Mouse (Mus musculus): ENCODE data around the gene Ptov1.

Gene Ptov1

DNA sequence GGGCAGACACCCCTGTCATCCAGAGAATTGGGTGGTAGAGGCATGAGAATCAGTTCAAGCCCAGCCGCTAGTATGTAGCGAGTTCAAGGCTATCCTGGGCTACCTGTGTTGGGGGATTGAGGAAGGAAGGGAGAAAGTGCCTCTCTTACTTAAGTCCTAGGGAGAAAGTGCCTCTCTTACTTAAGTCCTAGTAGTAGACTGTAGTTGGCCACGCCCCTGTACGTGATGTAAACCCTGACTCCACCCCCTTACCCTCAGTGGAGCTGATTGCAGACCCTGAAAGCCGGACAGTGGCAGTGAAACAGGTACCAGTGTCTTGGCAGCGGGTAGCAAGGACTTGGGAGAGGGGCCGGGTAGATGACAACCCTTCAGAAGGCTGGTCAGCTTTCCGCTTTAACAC, 11.7 kb downstream of the Ptov1 start:
- no peak for DNase-seq (ENCODE audit: low spot score)

DNA sequence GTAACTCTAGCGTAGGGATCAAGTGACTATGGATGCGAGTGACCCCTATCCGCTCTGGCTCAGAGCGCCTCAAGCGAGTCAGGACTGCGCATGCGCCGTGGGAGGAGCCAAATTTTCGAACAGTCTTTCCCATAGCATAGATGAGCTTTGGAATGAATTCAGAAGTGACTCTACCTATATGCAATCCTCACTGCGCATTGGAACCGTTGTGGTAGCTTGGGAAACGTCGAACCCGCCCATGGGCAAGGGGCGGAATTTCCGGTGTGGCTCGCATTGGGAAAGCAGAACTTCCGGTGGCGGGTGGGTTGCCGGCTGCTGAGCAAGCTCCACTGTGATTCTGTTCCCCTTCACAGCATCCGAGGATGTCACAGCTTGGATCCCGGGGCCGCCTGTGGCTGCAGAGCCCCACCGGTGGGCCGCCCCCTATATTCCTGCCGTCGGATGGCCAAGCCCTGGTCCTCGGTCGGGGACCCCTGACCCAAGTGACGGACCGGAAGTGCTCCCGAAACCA, 12.5 kb downstream of the Ptov1 start, which contains the start of gene Pnkp:
TSS of gene Pnkp (plus strand) at position 98 of the 511 bp plus-strand sequence.
- DNase-seq (ENCODE audit: low spot score): peak; percentile 94

DNA sequence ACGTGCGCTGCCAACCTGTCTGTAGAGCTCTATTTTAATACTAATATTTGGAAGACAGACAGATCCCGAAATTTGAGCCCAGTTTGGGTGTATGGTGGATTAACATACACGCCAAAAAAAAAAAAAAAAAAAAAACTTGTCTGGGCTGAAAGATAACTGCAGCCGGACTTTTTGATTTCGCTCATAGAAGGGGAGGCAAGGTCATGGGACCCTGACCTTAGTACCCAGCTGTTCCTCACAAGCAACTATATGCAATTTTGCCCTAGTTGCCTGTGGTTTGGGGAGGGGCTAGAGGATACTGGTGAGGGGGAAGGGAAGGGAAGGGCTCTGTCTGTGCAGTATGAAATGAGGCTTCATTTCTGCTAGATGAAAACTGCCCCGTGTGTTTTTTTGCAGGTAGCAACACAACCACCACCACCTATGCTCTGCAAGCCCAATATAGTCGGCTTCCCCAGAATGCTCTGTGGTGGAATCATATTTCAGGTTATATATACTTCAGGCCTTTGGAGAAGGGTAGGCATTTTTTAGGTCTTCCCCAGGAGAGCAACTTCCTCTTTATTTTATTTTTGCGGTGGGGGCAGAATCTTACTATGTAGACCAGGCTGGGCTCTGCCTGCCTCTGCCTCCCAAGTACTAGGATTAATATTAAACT, 13.2 kb downstream of the Ptov1 start:
- no peak for DNase-seq (ENCODE audit: low spot score)

DNA sequence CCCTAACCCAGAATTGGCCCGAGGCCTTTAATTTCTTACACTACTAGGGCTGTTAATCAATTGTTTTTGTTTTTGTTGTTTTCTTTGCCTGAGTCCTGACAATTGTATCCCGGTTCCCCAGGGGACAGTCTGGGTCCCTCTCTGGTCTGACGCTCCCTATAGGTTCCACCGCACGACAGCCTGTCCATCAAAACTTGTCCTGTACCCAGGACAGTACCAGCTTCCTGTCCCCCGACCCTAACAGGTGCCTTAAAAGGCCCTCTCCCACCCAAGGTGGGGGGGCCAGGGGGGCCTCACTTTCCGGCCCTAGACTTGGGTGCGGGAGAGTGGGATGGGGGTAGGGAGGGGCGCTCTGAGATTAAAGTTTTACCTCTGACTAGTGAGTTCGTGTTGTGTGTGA, 14.6 kb downstream of the Ptov1 start:
- no peak for DNase-seq (ENCODE audit: low spot score)

DNA sequence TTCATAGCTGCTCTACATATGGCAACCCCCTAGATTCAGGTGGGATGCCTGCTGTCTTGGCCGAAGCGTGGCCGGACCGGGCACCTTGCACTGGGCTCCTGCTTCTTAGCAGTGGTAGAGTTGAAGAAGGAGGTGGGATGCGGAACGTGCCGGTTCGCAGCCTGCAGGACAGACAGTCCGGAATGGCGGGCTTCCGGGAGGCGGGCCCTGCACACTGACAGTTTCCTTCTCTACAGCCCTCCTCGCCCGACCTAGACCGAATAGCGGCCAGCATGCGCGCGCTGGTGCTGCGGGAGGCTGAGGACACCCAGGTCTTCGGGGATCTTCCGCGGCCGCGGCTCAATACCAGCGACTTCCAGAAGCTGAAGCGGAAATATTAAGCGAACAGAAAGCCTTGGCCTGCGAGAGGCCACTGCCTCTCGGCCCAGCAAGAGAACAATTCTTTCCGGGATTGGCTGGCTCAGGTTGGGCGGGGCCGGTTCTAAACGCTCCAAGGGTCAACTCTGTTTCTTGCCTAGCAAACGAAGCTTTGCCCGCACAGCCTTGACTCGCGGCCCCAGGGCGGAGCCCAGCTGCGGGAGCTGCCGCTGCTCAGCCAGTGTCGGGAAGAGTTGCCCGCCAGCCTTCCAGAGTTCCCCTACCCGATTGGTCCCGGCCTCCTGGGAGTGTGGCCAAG, 15.1 kb downstream of the Ptov1 start:
- no peak for DNase-seq (ENCODE audit: low spot score)

DNA sequence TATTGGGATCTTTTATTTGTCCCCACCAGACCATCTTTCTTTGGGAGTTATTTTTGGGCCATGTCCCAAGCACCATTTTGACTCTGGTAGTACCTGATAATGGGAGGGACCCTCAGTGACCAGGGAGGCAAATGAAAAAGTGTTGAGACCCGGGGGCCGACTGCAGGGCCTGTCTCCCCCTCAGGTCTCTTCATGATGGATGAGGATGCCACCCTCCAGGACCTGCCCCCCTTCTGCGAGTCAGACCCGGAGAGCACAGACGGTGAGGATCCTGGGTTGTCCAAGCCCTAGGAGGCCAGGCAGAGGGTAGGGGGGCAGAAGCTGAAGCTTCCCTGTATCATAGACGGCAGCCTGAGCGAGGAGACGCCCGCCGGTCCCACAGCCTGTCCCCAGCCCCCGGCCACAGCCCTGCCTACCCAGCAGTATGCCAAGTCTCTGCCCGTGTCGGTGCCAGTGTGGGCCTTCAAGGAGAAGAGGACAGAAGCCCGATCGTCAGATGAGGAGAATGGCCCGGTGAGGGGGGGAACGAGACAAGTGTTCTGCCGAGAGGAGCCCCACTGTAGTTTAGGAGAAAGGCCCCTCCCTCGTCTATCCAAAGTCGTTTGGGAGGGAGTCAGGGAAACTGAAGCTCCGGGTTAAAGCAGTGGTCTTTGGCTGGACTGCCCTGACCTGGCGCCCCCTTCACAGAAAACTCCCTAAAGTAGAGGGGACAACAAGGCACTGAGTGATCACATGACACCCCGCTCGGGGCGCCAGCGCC, 15.8 kb downstream of the Ptov1 start:
- DNase-seq (ENCODE audit: low spot score): no peak

DNA sequence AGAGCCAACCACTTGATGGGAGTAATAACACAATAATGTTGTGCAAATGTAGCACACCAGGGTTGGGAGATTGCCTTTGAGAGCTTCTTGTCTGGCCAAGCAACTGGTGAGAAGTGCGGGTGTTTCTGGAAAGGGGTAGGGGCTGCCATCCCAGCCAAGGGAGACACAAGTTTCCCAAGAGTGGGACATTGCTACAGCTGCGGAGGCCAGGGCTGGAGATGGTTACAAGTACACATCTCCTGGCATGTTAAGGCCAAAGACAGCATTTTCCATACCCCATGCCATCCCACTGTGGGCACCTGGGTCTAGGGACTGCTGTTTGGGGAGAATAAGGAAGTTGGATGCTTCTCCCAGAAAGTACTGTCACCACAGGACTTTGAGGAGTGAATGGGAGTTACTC, 16.5 kb downstream of the Ptov1 start:
- DNase-seq (ENCODE audit: low spot score): no peak

DNA sequence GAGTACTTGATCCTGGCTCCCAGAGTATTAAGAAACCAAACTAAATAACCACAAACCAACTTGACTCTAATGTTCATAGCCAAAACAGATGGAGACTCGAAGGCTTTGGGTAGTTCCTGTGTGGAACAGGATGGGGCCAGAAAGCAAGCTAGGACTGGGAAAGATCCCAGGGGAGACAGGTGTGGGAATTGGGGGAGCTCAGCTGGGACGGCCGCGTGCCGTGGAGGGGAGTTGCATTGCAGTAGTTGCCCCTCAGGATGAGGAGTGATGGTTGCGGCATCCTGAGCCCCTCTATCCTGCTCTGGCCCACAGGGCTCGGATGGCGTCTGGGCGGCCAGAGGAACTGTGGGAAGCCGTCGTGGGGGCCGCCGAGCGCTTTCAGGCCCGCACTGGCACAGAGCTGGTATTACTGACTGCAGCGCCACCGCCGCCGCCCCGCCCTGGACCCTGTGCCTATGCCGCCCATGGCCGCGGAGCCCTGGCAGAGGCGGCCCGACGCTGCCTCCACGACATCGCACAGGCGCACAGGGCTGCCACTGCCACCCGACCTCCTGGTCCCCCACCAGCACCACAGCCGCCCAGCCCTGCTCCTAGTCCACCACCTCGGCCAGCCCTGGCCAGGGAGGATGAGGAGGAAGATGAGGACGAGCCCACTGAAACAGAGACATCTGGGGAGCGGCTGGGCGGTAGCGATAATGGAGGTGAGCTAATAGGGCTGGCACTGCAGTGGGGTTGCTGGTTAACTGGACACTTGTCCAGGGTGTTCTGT, 17.1 kb downstream of the Ptov1 start:
- no peak for DNase-seq (ENCODE audit: low spot score)

DNA sequence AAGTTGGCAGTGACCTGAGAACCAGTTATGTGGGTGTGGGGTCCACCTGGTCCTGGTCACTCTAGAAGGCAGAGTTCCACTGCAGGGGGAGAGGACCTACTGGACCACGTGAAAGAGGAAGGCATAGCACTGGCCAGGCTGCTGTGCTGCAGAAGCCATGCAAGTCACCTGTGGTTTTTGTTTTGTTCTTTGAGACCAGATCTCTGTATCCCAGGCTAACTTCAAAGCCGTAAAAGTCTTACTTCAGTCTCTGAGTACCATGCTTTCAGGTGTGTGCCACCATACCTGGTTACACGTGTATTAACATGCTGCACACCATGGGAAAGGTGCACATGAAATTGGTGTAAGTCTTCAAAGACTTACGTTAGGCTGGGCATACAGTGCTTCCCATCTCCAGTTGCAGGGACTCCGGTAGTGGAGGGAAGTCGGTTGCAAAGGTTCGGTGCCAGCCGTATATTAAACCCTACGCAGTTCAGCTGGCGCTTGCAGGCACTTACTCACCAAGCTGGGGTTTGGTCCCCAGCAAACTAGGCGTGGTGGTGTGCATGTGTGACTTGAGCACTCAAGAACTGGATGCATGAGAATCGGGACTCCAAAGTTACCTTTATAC, 17.9 kb downstream of the Ptov1 start:
- no peak for DNase-seq (ENCODE audit: low spot score)

DNA sequence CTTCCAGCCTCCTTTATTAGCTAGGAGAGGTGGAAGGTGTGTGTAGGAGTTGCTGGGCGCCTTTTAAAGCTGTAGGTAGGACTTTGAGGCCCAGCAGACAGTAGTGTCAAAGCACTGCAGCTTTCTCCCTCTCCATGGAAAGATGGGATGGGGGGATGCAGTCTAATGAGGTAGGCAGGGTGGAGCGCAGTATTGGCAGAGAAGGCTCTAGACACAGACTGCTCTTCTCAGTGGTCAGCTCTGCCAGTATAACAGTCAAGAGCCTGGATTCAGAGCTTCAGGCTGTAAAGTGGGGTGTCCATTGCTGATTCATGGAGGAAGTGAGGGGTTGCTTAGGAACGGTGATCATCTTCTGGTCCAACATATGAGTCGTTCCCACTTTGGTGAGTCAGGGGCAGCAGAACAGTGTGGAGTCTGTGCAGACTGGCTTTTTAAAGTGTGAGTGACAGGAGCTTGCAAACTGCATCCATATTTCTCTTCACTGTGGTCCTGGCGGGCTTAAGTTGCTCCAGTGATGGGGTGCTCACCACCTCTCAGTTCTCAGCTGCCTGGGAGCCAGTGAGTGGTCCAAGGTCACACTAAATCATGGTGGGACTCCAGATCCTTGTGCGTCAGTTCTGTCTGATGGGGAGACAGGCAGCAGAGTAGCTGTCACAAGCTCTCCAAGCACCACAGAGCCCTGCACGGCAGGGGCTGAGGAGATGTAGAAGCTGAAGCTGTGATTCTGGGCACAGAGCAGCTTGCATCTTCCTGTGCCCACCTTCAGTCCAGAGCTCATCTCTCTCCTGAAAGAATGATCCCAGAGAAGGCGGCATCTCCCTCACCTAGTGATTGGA, 18.6 kb downstream of the Ptov1 start:
- no peak for DNase-seq (ENCODE audit: low spot score)

DNA sequence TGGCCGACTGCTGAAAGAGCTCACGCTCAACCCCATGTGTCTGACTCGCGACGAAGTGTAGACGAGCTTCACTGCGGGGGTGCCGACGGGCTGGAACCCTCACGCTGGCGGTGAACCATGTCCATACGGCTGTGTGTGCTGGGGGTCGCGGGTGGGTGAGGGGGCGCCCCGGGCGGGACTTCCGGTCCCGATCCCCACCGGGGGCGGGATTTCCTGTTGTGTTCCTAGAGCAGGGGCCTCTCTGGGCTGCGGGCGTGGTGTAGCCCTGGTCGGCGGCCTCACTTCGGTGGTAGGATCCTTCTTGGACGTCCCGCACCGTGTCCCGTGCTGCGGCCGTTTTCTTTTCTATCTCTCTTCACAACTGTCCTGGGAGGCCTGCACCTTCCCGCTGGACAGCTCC, 19.4 kb downstream of the Ptov1 start:
- peak; percentile 75 for DNase-seq (ENCODE audit: low spot score)

DNA sequence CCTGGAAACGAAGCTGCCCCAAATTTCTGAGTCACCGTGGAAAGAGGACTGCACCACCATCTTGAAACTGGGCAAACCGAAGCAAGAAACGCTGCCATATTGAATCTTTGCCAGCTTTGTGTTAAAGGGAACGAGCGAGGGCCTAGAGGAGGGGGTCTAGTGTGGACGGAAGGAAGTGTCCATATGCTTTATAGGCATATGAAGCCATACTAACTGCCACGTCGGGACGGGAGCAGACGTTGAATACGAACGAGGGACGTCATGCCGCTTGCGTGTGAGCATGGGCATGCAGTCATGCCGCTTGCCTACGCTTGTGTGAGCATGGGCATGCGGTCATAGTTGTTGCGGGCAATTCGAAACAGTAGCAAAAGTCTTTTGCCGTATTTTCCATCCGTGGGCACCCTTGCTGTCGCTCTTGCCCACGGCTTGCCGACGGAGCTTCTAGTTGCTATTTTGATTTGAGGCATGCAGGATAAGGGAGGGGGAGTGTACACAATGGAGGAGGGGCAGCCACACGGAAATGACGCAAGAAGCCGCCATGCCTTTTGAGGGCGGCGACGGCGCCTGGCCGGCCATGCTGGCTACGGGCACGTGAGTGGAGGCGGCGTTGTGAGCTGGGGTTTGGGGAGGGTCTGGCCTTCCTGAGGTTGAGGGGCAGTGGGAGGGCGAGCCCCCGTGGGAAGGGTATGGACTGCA, 20.0 kb downstream of the Ptov1 start:
- peak; percentile 89 for DNase-seq (ENCODE audit: low spot score)

DNA sequence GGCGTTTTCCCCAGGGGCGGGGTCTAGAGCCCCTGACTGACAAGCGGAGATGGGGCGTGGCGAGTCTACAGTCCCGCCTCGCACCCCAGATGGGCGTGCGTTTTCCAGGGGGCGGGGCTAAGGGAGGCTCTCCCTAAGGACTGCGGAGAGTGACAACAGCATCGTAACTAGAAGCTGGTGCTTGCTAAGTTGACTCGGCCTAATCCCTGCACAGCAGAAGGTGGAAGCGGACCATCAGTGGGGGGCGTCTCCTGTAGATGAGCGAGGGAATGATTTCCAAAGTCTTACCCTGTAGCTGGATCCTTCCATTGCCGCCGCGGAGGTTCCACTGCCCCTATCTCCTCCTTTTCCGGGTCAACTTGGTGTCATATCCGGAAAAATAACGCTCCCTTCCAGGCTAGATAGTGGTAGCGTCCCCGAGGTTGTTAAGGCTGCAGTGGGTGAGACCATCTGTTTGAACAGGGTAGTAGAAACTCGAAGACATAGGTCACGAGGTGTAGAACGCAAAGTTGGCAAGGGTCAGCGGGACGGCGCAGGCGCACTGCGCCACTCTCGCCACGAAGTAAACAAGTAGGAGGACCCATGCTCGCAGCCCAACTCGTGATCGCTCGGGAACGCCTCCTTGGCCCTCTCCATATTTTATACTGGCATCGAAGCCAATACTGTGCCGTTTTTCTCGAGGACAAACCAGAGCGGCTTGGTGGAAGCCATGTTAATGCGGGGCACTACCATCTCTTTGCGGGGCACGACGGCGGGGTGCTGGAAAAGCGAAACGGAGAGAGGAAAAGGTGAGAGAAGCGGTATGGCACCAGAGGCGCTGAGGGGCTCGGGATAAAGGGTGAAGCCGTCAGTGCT, 20.8 kb downstream of the Ptov1 start, which contains the start of the genes Akt1s1 and Tbc1d17:
TSS of gene Akt1s1 (plus strand) at position 431 of the 855 bp plus-strand sequence.
TSS of gene Tbc1d17 (minus strand) at position 519 of the 855 bp plus-strand sequence.
- DNase-seq (ENCODE audit: low spot score): peak; percentile 99

DNA sequence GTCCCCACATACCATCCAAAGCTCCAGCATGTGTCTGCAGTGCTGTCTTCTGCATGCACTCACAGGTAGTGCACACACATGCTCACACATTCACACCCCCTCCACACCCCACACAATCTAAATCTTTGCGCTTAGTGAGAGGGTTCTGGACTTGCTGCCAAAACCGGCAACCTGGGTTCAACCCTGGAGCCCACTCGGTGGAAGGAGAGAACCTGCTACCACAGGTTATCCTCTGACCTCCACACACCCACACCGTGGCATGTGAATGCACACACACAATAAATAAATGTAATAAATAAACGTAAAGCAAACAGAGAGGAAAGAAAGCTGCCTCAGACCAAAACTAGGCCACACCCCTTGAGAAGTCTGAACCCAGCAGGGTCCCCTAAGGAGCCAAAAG, 21.8 kb downstream of the Ptov1 start:
- DNase-seq (ENCODE audit: low spot score): no peak

DNA sequence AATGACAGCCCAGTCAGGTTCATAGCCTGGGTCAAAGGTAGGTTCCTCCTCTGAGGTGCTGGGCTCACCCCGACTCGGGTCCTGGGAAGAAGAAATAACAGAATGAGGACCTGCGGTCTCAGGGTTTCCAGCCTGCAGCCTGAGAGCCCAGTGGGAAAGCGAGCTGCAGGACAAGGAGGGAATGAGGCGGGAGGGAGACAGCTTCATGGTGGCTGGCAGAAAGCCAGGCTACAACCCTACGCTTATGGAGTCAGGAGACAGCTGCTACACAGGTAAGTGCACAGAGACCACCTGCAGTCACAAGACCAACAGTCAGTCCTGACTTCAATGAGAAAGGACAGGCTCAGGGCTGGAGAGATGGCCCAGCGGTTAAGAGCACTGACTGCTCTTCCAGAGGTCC, 22.8 kb downstream of the Ptov1 start:
- no peak for DNase-seq (ENCODE audit: low spot score)

DNA sequence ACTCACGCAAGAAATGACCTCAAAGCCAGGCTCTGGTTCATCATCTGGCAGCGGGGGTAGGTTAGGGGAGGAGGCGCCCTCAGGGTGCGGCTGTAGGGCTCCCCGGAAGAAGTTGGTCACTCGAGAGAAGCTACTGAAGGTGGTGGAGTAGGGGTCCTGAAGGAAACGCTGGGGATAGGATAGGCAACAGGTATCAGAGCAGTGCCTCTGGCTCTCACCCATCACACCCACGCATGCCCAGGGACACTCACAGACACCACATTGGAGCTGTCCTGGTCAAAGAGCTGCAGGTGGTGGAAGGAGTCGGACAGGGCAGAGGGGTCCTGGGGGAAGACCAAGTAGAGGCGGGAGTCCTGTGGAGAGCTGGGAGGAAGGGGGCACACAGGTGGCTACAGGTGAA, 24.6 kb downstream of the Ptov1 start:
- DNase-seq (ENCODE audit: low spot score): no peak

DNA sequence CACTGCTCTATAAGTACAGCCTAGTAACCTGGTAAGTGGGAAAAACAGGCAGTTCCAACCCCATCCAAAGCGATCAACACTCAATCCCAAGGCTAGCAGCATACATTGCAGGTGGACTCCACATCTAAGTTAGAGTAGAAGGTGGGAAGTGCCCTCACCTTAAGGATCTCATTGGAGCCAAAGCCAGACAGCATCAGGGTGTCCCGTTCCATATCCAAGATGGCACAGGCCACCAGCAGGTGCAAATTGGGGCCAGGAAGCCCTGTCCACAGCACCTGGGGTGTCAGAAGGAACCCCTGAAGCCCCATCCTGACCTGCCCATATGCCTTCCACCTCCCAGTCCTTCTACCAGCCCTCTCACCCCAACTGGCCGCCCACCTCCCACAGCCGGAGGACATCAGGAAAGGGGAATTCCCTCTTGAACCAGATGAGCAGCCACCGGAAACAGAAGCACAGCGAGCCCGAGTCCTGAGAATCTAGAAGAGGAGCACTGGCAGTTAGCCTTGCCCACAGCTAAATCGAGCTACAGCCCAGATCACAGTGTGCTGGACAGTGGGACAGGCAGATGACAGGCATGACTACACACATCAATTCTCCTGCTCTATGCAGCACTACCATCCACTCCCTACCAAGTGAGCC, 27.6 kb downstream of the Ptov1 start:
- no peak for DNase-seq (ENCODE audit: low spot score)

DNA sequence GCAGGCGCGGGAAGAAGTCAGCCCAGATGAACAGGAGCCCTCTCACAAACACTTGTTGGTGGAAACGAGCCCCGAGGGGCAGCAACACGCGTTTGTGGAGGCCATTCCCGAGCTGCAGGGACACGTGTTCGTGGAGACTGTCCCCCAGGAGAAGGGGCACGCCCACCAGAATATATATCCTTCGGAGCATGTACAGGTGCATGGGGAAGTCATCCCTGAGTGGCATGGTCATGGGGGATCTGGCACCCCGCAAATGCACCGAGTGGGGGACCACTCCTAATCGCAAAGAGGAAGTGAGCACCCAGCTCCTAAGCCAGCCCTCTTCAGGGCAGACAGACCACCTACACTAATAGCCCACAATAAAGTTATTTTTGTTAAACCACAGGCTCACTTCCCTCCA, 29.2 kb downstream of the Ptov1 start:
- no peak for DNase-seq (ENCODE audit: low spot score)
